Mouse (Mus musculus) frontal cortex, postnatal 25 days (tissue): Measurements from ENCODE around the gene Zfp319.

Source experiments
- DNase-seq, 2 experiments: peaks; one replicate each; pipeline ENCODE4 v3.0.0; 2022; ENCODE audit warnings: low spot score in 2 of 2

Gene Zfp319

GRCm38 (mm10) chr8:95310342-95310970 is 21.3 kb downstream of the Zfp319 start, which contains the start of gene Tepp:
Gene Tepp, plus strand, starts transcription at chr8:95310566.
- no peak for DNase-seq

DNA sequence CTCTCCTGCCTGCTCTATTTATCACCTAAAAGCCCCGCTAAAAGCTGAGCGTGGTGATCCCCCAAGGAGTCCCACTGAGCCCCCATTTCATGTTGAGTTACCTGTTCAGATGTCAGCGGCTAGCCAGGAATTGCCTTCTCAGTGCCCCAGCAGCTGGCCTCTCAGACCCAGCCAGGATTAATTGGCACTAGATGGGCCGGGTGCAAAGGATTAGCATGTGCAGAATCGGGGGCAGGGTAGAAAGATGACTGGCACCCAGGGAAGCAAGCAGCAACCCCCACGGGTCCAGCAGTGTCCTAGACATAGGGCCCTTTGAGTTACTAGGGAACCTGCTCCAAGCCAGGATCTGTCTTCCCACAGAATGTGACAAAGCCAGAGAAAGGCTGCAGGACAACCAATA is 25.3 kb downstream of the Zfp319 start, which contains the start of gene Cngb1:
Gene Cngb1, minus strand, starts transcription at position 155 of the 400 bp plus-strand sequence.
- DNase-seq, result no peak

DNA sequence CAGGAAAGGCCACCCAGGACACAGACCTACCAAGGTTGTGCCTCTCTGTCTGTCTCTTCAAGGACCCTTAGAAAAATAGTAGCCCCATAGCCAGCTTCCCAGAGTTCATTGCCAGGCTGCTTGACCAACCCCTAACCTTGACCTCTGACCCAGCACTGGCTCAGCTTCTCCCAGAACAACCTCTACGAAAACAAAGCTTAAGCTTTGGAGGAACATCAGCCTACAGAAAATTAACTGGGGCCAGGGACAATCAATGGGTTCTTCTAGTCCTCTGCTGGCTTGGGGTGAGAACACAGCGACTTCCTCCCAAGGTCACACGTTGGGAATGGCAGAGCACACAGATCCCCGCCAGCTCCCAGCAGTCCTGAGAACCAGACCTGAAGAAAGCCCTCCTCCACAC is 26.2 kb downstream of the Zfp319 start:
- no peak for DNase-seq

DNA sequence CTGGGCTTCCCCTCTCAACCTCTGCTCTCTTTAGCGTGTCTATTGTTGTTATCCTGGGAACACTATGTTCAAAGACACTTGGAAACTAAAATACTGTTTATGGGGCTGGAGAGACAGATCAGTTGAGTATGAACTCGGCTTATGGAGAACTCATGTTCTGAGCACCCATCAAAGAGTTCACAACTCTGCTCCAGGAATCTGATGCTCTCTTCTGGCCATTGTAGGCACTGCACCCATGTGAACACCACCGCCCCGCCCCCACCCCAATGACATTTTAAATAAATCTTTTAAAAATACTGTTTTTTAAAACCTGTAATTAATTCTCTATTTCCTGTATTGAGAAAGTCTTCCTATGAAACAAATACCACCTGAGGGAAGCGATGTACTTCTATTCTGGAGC is 29.3 kb downstream of the Zfp319 start:
- no peak for DNase-seq

DNA sequence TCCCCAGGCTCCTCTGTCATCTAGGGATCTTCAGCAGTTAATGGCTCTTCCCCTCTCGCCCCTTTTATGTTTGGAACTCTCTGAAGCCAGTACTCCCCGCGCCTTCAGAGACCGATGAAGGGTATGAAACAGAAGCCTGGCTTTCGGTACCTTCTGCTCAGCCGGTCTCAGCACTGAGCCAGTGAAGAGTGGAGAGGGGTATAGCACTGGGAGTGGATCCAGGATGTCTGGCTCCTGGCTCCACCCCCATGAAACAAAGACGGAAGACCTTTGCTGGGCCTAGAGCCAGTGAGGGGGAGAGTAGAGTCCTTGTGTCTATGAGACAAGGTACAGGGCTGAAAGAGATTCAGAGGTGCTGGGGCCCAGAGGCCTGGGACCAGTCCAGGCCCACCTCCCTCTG is 37.9 kb downstream of the Zfp319 start:
- no peak for DNase-seq

DNA sequence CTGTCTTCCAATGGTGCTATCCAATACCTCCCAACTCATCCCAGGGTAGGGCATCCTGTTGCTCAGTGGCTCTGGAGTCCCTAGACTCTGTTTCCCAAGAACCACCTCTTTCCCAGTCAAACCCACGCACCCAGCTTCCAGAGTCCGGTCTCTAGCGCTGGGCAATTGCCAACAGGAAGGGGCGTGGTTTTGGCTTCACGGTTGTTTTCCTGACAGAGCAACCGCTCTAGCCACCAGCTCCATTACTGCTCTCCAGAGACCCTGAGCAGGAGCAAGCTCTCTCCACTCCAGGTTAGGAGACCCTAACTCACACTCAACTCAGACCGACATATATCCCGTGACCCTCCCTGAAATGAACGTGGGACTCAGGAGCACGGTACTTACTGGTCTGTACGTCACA is 38.6 kb downstream of the Zfp319 start:
- DNase-seq, result no peak

- DNase-seq, result no peak
These were observed 42.6 kb downstream of the Zfp319 start for GRCm38 (mm10) chr8:95289066-95289650.

GRCm38 (mm10) chr8:95281493-95281892 is 50.3 kb downstream of the Zfp319 start:
- no peak for DNase-seq
